Mouse (Mus musculus) lung, embryonic 14.5 days (tissue): ENCODE results near the gene 4930563M21Rik. TPM values are rescaled to one million over a fixed set of nuclear protein-coding genes. Genes with fewer than 3 reads are reported as not detected.

Experiments
- ATAC-seq: fragments of 200-750 bp; cut with Nextera tagmentation; 2 replicates; pipeline ENCODE4 v1.8.0; 2017; ENCODE audit warnings: mild to moderate bottlenecking, moderate TSS enrichment, moderate library complexity; ENCODE audit not compliant: insufficient read depth
- DNase-seq: peaks from one replicate; pipeline ENCODE4 v3.0.0-alpha.2; 2015
- H3K27ac ChIP-seq: fragments of 300-500 bp; sonication (generic); 2 replicates; pipeline ENCODE4 v1.5.1; 2014; ENCODE audit warnings: low read depth, mild to moderate bottlenecking, moderate library complexity
- H3K27me3 ChIP-seq: fragments of 300-500 bp; sonication (generic); 2 replicates; pipeline ENCODE4 v1.6.1; 2014; ENCODE audit warnings: low read length, control low read depth; ENCODE audit not compliant: insufficient read depth
- H3K36me3 ChIP-seq: fragments of 300-500 bp; sonication (generic); 2 replicates; pipeline ENCODE4 v1.6.1; 2014; ENCODE audit warnings: control low read depth; ENCODE audit not compliant: insufficient read depth
- H3K4me1 ChIP-seq: fragments of 300-500 bp; sonication (generic); 2 replicates; pipeline ENCODE4 v1.6.1; 2014; ENCODE audit warnings: antibody characterized with exemption, control low read depth; ENCODE audit not compliant: insufficient read depth
- H3K4me2 ChIP-seq: fragments of 300-500 bp; sonication (generic); 2 replicates; pipeline ENCODE4 v1.6.1; 2014; ENCODE audit warnings: mild to moderate bottlenecking
- H3K4me3 ChIP-seq: fragments of 300-500 bp; sonication (generic); 2 replicates; pipeline ENCODE4 v1.5.1; 2014; ENCODE audit warnings: low read depth, low read length
- H3K9ac ChIP-seq: fragments of 300-500 bp; sonication (generic); 2 replicates; pipeline ENCODE4 v1.6.1; 2014
- H3K9me3 ChIP-seq: fragments of 300-500 bp; sonication (generic); 2 replicates; pipeline ENCODE4 v1.6.1; 2016; ENCODE audit warnings: low read depth, low read length, control low read depth
- CTCF ChIP-seq: IDR thresholded peaks from 2 replicates; pipeline ENCODE4 v1.5.1; 2016; ENCODE audit warnings: antibody characterized with exemption, low read depth
- WGBS: fragments of 180-500 bp; shearing (Covaris S2); extraction: QIAGEN DNeasy Blood & Tissue Kit; methylation state at CpG from one replicate; pipeline ENCODE4 v1.1.7; 2014; 5-methylcytosine and 5-hydroxymethylcytosine counted together
- polyA plus RNA-seq: library from polyadenylated mRNA; unstranded; fragments of >200 nt; fragmentation: Nextera tagmentation; extraction: Ambion mirVana; gene quantifications from 2 replicates; pipeline ENCODE4 v1.2.1, GENCODE M21; 2014

4930563M21Rik gene
- not detected in 2 replicates for polyA plus RNA-seq

- DNase-seq, result no peak
- 75% methylated on average over 4 of the region's 4 CpGs for WGBS
- H3K4me2 ChIP-seq, result no peak within 1 kb of the TSS
Measured at GRCm38 (mm10) chr9:56010450-56010849, at the start of gene 4930563M21Rik. 4930563M21Rik (minus strand) TSS chr9:56010550.

GRCm38 (mm10) chr9:56056147-56056546 is 45.8 kb upstream of the 4930563M21Rik start:
- Histone ChIP-seq H3K36me3 (peaks cover 73% of the 10 kb centered on the region), H3K27ac (no peak overlapping the region), H3K4me2 (no peak overlapping the region), H3K4me3 (no peak overlapping the region), H3K9me3 (no peaks in the 10 kb centered on the region), H3K4me1 (no peaks in the 10 kb centered on the region), H3K9ac (no peak overlapping the region), H3K27me3 (no peaks in the 10 kb centered on the region)
- TF ChIP-seq CTCF, result no peak
- WGBS, result 82% methylated on average over 6 of the region's 6 CpGs
- DNase-seq (no peak), ATAC-seq (no peak)

More at GRCm38 (mm10) chr9:56010450-56010849, at the start of gene 4930563M21Rik:
- no peak for TF ChIP-seq CTCF
- ATAC-seq, result no peak
- Histone ChIP-seq H3K4me1 (no peaks in the 10 kb centered on the region), H3K36me3 (no peaks in the 10 kb centered on the region), H3K9me3 (no peaks in the 10 kb centered on the region), H3K9ac (no peak within 1 kb of the TSS), H3K4me3 (no peak within 1 kb of the TSS), H3K27ac (no peak within 1 kb of the TSS), H3K27me3 (no peaks in the 10 kb centered on the region)

- 86% methylated on average over 3 of the region's 3 CpGs for WGBS
Measured at GRCm38 (mm10) chr9:56053796-56054195, 43.4 kb upstream of the 4930563M21Rik start.

GRCm38 (mm10) chr9:56042181-56042621 is 31.9 kb upstream of the 4930563M21Rik start:
- ATAC-seq (no peak), DNase-seq (no peak)
- Histone ChIP-seq H3K9me3 (no peaks in the 10 kb centered on the region), H3K27me3 (no peaks in the 10 kb centered on the region), H3K9ac (peak overlapping the region; percentile 95), H3K27ac (peak overlapping the region; percentile 97), H3K4me1 (peaks cover 10% of the 10 kb centered on the region; the same call in 1 of the 2 replicates), H3K36me3 (peaks cover 22% of the 10 kb centered on the region), H3K4me2 (peak overlapping the region; percentile 78), H3K4me3 (peak overlapping the region; percentile 74)
- WGBS, result under 1% methylated on average over 16 of the region's 16 CpGs
- TF ChIP-seq CTCF, result no peak

More at GRCm38 (mm10) chr9:56053796-56054195, 43.4 kb upstream of the 4930563M21Rik start:
- Histone ChIP-seq H3K27ac (no peak overlapping the region), H3K9ac (no peak overlapping the region), H3K4me3 (no peak overlapping the region), H3K9me3 (no peaks in the 10 kb centered on the region), H3K4me1 (no peaks in the 10 kb centered on the region), H3K4me2 (no peak overlapping the region), H3K36me3 (peaks cover 56% of the 10 kb centered on the region), H3K27me3 (no peaks in the 10 kb centered on the region)
- DNase-seq (no peak), ATAC-seq (no peak)
- no peak for TF ChIP-seq CTCF

- TF ChIP-seq CTCF, result no peak
- Histone ChIP-seq H3K9ac (peak within 1 kb of the TSS; percentile 95), H3K36me3 (peaks cover 21% of the 10 kb centered on the region), H3K27ac (peak within 1 kb of the TSS; percentile 97), H3K27me3 (no peaks in the 10 kb centered on the region), H3K9me3 (no peaks in the 10 kb centered on the region), H3K4me1 (peaks cover 10% of the 10 kb centered on the region; the same call in 1 of the 2 replicates), H3K4me3 (peak within 1 kb of the TSS; percentile 74), H3K4me2 (peak within 1 kb of the TSS; percentile 78)
- WGBS, result 1% methylated on average over 49 of the region's 49 CpGs
- peak; percentile 97 for DNase-seq
- peak; percentile 100 for ATAC-seq
Measured at GRCm38 (mm10) chr9:56041372-56042180, 31.2 kb upstream of the 4930563M21Rik start, which contains the start of gene Rcn2. Rcn2 (plus strand) TSS chr9:56041845.

- TF ChIP-seq CTCF, result no peak
- Histone ChIP-seq H3K27ac (no peak overlapping the region), H3K36me3 (no peaks in the 10 kb centered on the region), H3K4me2 (no peak overlapping the region), H3K4me3 (no peak overlapping the region), H3K27me3 (no peaks in the 10 kb centered on the region), H3K4me1 (no peaks in the 10 kb centered on the region), H3K9me3 (no peaks in the 10 kb centered on the region), H3K9ac (no peak overlapping the region)
- DNase-seq (no peak), ATAC-seq (no peak)
- WGBS, result 54% methylated on average over 3 of the region's 3 CpGs
Measured at GRCm38 (mm10) chr9:56032219-56032618, 21.9 kb upstream of the 4930563M21Rik start.

GRCm38 (mm10) chr9:56027292-56027691 is 16.9 kb upstream of the 4930563M21Rik start:
- TF ChIP-seq CTCF, result no peak
- ATAC-seq (no peak), DNase-seq (no peak)
- H3K27ac ChIP-seq, result no peak overlapping the region
- no peak overlapping the region for H3K9ac ChIP-seq
- H3K4me2 ChIP-seq, result no peak overlapping the region
- no peaks in the 10 kb centered on the region for H3K4me1 ChIP-seq
- H3K27me3 ChIP-seq, result no peaks in the 10 kb centered on the region
- WGBS, result 76% methylated on average over 16 of the region's 16 CpGs
- H3K9me3 ChIP-seq, result no peaks in the 10 kb centered on the region
- no peaks in the 10 kb centered on the region for H3K36me3 ChIP-seq
- H3K4me3 ChIP-seq, result no peak overlapping the region
